Mouse (Mus musculus): Measurements from ENCODE around the gene Olfr1157. TPM values are rescaled to one million over a fixed set of nuclear protein-coding genes. Genes with fewer than 3 reads are reported as not detected.

Olfr1157 gene
- total RNA-seq (2022): not detected

GRCm38 (mm10) chr2:87968199-87968598, at the start of gene Olfr1157:
Olfr1157 (minus strand) TSS chr2:87968299.
- DNase-seq (ENCODE audit: low spot score): no peak

GRCm38 (mm10) chr2:88007515-88008318, 39.6 kb upstream of the Olfr1157 start, which contains the start of gene Olfr1160:
Olfr1160 (minus strand) TSS chr2:88008268.
- no peak for DNase-seq (ENCODE audit: low spot score)

- DNase-seq (ENCODE audit: low spot score): no peak
Observed at GRCm38 (mm10) chr2:87989813-87990212, 21.7 kb upstream of the Olfr1157 start, which contains the start of gene Olfr1158. Olfr1158 (plus strand) TSS chr2:87990113.

GRCm38 (mm10) chr2:87974563-87974962, 6.5 kb upstream of the Olfr1157 start, which contains the start of gene Olfr74:
Olfr74 (minus strand) TSS chr2:87974663.
- DNase-seq (ENCODE audit: low spot score): no peak

GRCm38 (mm10) chr2:87953000-87953399, 15.1 kb downstream of the Olfr1157 start, which contains the start of gene Olfr1156:
Olfr1156 (minus strand) TSS chr2:87953100.
- no peak for DNase-seq (ENCODE audit: low spot score)

- DNase-seq (ENCODE audit: low spot score): no peak
Observed at GRCm38 (mm10) chr2:87945037-87945436, 23.1 kb downstream of the Olfr1157 start, which contains the start of gene Olfr1155. Olfr1155 (minus strand) TSS chr2:87945137.

Other genes starting within 250 kb of the Olfr1157 start
- not detected for gene Olfr1138, start 228.3 kb downstream of the Olfr1157 start, total RNA-seq (2022)
- gene Olfr1140, start 224.5 kb downstream of the Olfr1157 start, total RNA-seq (2022): not detected
- not detected for gene Olfr1141, start 214.3 kb downstream of the Olfr1157 start, total RNA-seq (2022)
- gene Olfr152, start 188.8 kb downstream of the Olfr1157 start, total RNA-seq (2022): not detected
- gene Olfr1143, start 167.7 kb downstream of the Olfr1157 start, total RNA-seq (2022): not detected
- not detected for gene Olfr1145, start 158.5 kb downstream of the Olfr1157 start, total RNA-seq (2022)
- not detected for gene Olfr1148, start 137.8 kb downstream of the Olfr1157 start, total RNA-seq (2022)
- not detected for gene Olfr1150-ps1, start 124.3 kb downstream of the Olfr1157 start, total RNA-seq (2022)
- not detected for gene Olfr1151, start 112.4 kb downstream of the Olfr1157 start, total RNA-seq (2022)
- gene Olfr1152, start 101.8 kb downstream of the Olfr1157 start, total RNA-seq (2022): not detected
- not detected for gene Olfr1153, start 73.3 kb downstream of the Olfr1157 start, total RNA-seq (2022)
- not detected for gene Olfr1154, start 63.1 kb downstream of the Olfr1157 start, total RNA-seq (2022)
- gene Olfr1155, start 23.2 kb downstream of the Olfr1157 start, total RNA-seq (2022): not detected
- gene Olfr1156, start 15.2 kb downstream of the Olfr1157 start, total RNA-seq (2022): not detected
- gene Olfr74, start 6.4 kb upstream of the Olfr1157 start, total RNA-seq (2022): not detected
- gene Olfr1158, start 21.8 kb upstream of the Olfr1157 start, total RNA-seq (2022): not detected
- not detected for gene Olfr1160, start 40.0 kb upstream of the Olfr1157 start, total RNA-seq (2022)
- gene Olfr1161, start 54.5 kb upstream of the Olfr1157 start, total RNA-seq (2022): not detected
- not detected for gene Olfr73, start 69.4 kb upstream of the Olfr1157 start, total RNA-seq (2022)
- not detected for gene Olfr1162, start 82.8 kb upstream of the Olfr1157 start, total RNA-seq (2022)
- gene Olfr1163, start 103.5 kb upstream of the Olfr1157 start, total RNA-seq (2022): not detected
- not detected for gene Olfr1164, start 125.7 kb upstream of the Olfr1157 start, total RNA-seq (2022)
- gene Olfr1166, start 160.0 kb upstream of the Olfr1157 start, total RNA-seq (2022): not detected
- not detected for gene Olfr1167, start 186.9 kb upstream of the Olfr1157 start, total RNA-seq (2022)
- gene Olfr1168, start 213.6 kb upstream of the Olfr1157 start, total RNA-seq (2022): not detected

Measured in heart, adult 8-10 months (tissue).